Mouse (Mus musculus) C3H10T1/2 (cell line): ENCODE results near the gene Dnajb7. TPM values are rescaled to one million over a fixed set of nuclear protein-coding genes. Genes with fewer than 3 reads are reported as not detected.

Experiments
- polyA plus RNA-seq, 2 experiments: library from polyadenylated mRNA; unstranded; fragments of >200 nt; fragmentation: generic; extraction: Trizol; gene quantifications; one replicate each; pipeline ENCODE4 v1.2.1; 2012; ENCODE audit warnings: missing spikeins in 2 of 2

The Dnajb7 gene
- polyA plus RNA-seq: under 1 TPM in 1 of 2 experiments, not detected in 1; 0.37 TPM

DNA sequence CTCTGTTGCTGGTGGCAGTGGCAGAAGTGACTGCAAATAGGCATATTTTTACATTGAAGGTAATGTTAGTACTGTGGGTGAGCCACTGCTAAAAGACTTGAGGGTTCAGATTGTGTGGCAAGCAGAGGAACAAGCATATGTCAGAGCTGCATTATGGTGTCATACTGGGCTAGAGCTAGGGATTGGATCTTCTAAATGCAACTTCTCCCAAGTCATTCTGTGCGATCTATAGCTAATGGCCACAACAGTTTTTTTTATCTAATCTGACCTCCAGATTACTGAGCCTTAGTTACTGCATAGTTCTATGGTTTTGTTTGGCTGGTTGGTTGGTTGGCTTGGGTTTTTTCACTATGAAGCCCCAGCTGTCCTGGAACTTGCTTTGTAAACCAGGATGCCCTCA is at the start of gene Dnajb7:
Gene Dnajb7 (minus strand): TSS at position 101 of the 400 bp plus-strand sequence.

DNA sequence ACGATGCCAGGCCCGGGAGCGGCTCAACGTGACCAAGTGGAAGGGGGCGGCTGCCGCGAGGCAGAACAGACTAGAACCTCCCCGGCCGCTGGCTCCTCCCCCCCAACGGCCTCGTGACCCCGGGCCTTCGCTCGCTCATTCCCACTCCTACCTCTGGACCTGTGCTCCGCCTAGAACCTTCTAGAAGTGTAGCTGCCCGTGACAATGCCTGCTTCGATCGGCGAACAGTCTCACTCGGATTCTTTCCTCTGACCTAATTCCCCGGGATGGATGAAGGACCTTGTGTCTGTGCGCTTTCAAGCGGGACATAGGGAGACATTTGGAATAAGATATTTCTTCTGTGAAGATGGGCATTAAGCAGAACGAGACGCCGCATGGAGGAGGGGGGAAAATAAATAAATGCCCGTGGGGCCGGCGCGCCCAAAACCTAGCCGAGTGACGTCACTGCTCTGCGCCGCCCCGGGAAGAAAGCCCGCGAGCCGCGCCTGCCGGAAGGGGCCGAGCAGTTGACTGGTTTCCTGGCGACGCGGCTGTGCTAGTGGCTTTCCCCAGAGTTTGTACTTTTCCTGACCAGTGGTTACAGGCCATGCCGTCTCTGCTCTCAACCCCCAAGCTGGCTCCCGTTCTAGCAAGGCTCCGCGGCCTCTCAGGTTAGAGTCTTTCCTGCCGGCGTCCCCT is 8.3 kb downstream of the Dnajb7 start, which contains the start of the genes St13 and Xpnpep3:
Gene St13 (minus strand): TSS at position 440 of the 678 bp plus-strand sequence.
Gene Xpnpep3 (plus strand): TSS at position 501 of the 678 bp plus-strand sequence.

DNA sequence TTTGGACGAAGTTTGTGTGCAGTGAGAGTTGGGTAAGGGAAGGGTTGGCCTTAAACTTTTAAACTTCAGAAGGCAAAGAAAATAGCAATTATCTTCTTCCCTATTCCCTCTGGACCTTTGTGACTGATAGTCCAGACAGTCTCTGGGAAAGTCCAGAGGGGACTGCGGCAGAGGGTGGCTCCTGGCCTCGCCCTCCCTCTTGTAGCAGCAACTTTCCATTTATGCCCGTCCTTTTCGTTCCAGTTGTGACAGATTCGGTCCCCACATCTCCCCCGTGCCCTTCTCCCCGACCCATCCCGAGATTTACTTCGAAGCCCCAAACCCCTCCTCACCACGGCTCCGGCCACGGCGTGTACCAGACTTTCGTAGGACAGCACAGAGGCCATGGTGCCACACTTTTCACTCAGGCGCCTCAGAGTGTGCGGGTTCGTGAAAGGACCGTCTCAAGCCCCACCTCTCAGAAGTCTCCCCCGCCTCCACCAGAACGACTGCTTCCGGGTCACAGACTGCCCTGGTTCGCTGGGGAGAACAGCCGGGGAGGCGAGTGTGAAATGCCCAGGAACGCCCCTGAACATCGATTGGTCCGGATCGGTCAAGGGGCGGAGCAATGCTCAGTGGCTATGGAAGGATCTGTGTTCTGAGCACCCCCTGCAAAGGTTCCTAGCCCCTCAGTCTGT is 47.6 kb downstream of the Dnajb7 start, which contains the start of gene Slc25a17:
Gene Slc25a17 (minus strand): TSS at position 468 of the 677 bp plus-strand sequence.

Other genes with a start within 250 kb of the Dnajb7 start
- 10 to 100 TPM; 18.8 to 43.7 TPM for gene Mrtfa, start 217.5 kb downstream of the Dnajb7 start, polyA plus RNA-seq
- under 1 TPM in 1 of 2 experiments, not detected in 1; 0.05 TPM for gene Mchr1, start 172.8 kb downstream of the Dnajb7 start, polyA plus RNA-seq
- 10 to 100 TPM; 14.5 to 55.1 TPM for gene Slc25a17, start 47.5 kb downstream of the Dnajb7 start, polyA plus RNA-seq
- 100 to 1,000 TPM in 1 of 2 experiments, 10 to 100 TPM in 1; 61.0 to 115 TPM for gene St13, start 8.2 kb downstream of the Dnajb7 start, polyA plus RNA-seq
- gene Xpnpep3, start 8.2 kb downstream of the Dnajb7 start, polyA plus RNA-seq: 1 to 10 TPM in 1 of 2 experiments, under 1 TPM in 1; 0.69 to 5.0 TPM
- gene Rbx1, start 58.0 kb upstream of the Dnajb7 start, polyA plus RNA-seq: 100 to 1,000 TPM; 239 to 465 TPM
- 10 to 100 TPM in 1 of 2 experiments, 1 to 10 TPM in 1; 2.6 to 19.4 TPM for gene Ep300, start 177.1 kb upstream of the Dnajb7 start, polyA plus RNA-seq